Mouse (Mus musculus) kidney, adult 2 months (tissue): ENCODE measurements around the gene Gm10309.

ENCODE experiments used
- CTCF ChIP-seq: fragments of 200-500 bp; conservative IDR thresholded peaks from 2 replicates; pipeline ENCODE4 v1.5.1; 2011; ENCODE audit warnings: low read depth, mild to moderate bottlenecking, control low read depth, low read length, moderate library complexity, mixed read lengths; ENCODE audit not compliant: insufficient read depth, insufficient read length
- POLR2A ChIP-seq: fragments of 200-500 bp; IDR thresholded peaks from one replicate; pipeline ENCODE4 v1.6.1; 2011; ENCODE audit warnings: low read depth, low read length, control low read depth

- TF ChIP-seq POLR2A (no peak), CTCF (no peak)
Measured at GRCm38 (mm10) chr17:86456512-86456911, 48.5 kb downstream of the Gm10309 start.
